Mouse (Mus musculus) MEL (cell line): ENCODE data around the gene Aym1.

Experiments
- CTCF ChIP-seq, 3 experiments: IDR thresholded peaks in 2 of 3; conservative IDR thresholded peaks in 1 of 3; 2 replicates each; pipeline ENCODE4 v1.5.1; 2011 to 2012; ENCODE audit warnings: low read length in 3 of 3, low read depth in 2 of 3, mild to moderate bottlenecking in 2 of 3, improper control_type of control experiment in 1 of 3, inconsistent platforms in 1 of 3, mixed read lengths in 1 of 3, moderate library complexity in 1 of 3; ENCODE audit not compliant: control insufficient read depth in 1 of 3, insufficient read depth in 1 of 3, poor library complexity in 1 of 3, severe bottlenecking in 1 of 3
- EP300 ChIP-seq, 2 experiments: IDR thresholded peaks; 2 replicates each; pipeline ENCODE4 v1.6.1; 2011; ENCODE audit warnings: improper control_type of control experiment in 2 of 2, low read length in 2 of 2, low read depth in 1 of 2, mild to moderate bottlenecking in 1 of 2
- GABPA ChIP-seq: IDR thresholded peaks from 2 replicates; pipeline ENCODE4 v1.6.1; 2012; ENCODE audit warnings: low read depth, mild to moderate bottlenecking, inconsistent platforms, low read length, improper control_type of control experiment, moderate library complexity
- GATA1 ChIP-seq: IDR thresholded peaks from 2 replicates; pipeline ENCODE4 v1.6.1; 2011; ENCODE audit warnings: low read depth, low read length, improper control_type of control experiment
- HCFC1 ChIP-seq: IDR thresholded peaks from 2 replicates; pipeline ENCODE4 v1.6.1; 2012; ENCODE audit warnings: low read depth, mild to moderate bottlenecking, inconsistent platforms, low read length, improper control_type of control experiment, moderate library complexity
- MAX ChIP-seq: IDR thresholded peaks from 2 replicates; pipeline ENCODE4 v1.6.1; 2011; ENCODE audit warnings: low read length, improper control_type of control experiment
- MXI1 ChIP-seq: IDR thresholded peaks from 2 replicates; pipeline ENCODE4 v1.6.1; 2011; ENCODE audit warnings: mild to moderate bottlenecking, low read depth, low read length, improper control_type of control experiment
- TBP ChIP-seq: IDR thresholded peaks from 2 replicates; pipeline ENCODE4 v1.8.0; 2011; ENCODE audit warnings: low read depth, low read length, improper control_type of control experiment
- TCF12 ChIP-seq: IDR thresholded peaks from 2 replicates; pipeline ENCODE4 v1.6.1; 2014; ENCODE audit warnings: low read depth, mild to moderate bottlenecking, inconsistent platforms, low read length, improper control_type of control experiment, moderate library complexity
- USF1 ChIP-seq: IDR thresholded peaks from 2 replicates; pipeline ENCODE4 v1.6.1; 2014; ENCODE audit warnings: low read depth, mild to moderate bottlenecking, inconsistent platforms, low read length, improper control_type of control experiment, moderate library complexity

- TF ChIP-seq USF1 (no peak), TBP (no peak), HCFC1 (no peak), EP300 (IDR thresholded peaks at IDR 0.05; ENCODE audit: low read depth in 1 of 2, low read length in 2 of 2) (no peak), MAX (no peak), MXI1 (no peak), CTCF (IDR thresholded peaks at IDR 0.05 in 2 of 3, conservative IDR thresholded peaks at IDR 0.05 in 1 of 3; ENCODE audit: control insufficient read depth in 1 of 3, insufficient read depth in 1 of 3, low read depth in 2 of 3, low read length in 3 of 3, poor library complexity in 1 of 3, severe bottlenecking in 1 of 3) (no peak), TCF12 (no peak), GABPA (no peak), GATA1 (no peak)
These were observed 4.2 kb downstream of the Aym1 start for GRCm38 (mm10) chr5:113361283-113361682.
